Mouse (Mus musculus) testis, postnatal 14 days (tissue): ENCODE results near the gene Dct.

Experiments used
- DNase-seq: peaks from one replicate; pipeline ENCODE4 v3.0.0; 2021; ENCODE audit warnings: low spot score

Dct gene

GRCm38 (mm10) chr14:118051975-118052630, at the start of gene Dct:
Dct (minus strand) TSS chr14:118052244.
- no peak for DNase-seq

- DNase-seq = no peak
Observed at GRCm38 (mm10) chr14:118101227-118101990, 49.4 kb upstream of the Dct start.

DNA sequence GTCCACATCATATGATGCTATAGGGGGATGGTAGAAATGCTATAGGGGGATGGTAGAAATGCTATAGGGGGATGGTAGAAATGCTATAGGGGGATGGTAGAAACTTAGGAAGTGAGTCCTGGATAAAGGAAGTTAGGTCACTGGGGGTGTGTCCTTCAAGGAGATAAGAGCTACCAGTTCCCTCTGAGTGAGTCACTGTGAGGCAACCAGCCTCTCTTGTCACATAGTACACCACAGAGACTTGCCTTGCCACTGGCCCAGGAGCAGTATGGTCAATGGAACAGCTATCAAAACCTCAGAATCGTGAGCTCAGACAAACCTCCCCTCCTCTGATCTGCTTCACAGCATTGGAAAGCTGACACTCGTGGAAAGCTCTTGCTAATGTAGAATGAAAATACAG, 46.2 kb upstream of the Dct start:
- no peak for DNase-seq

DNA sequence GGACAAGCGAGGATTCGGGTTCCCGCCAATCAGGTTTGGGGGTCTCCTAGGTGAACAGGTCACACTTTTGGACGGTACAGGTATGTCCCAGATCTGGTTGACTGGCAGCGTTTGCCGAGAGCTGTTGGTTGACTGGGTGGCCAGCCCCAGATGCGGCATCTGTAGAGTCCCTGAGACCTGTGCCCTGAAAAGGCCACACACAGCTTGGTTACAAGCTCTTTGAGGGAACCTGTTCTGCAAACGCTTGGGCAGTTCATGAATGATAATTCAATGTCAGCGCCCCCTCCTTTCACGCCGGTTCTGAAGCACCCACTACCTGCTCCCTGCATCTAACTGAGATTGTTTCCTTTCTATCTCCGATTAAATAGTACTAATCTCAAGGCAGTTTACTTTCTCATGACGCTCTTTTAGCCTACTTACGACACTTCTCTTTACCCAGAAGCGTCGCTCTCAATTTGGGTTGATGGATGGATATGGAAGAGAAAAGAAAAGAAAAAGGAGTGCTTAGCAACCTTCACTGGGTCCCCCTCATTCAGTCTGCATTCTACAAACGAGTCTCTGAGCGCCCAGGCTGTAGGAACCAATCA, 37.9 kb upstream of the Dct start:
- no peak for DNase-seq

GRCm38 (mm10) chr14:118089215-118089805, 37.3 kb upstream of the Dct start:
- peak; percentile 89 for DNase-seq

GRCm38 (mm10) chr14:118088437-118089207, 36.6 kb upstream of the Dct start:
- peak; percentile 18 for DNase-seq

DNA sequence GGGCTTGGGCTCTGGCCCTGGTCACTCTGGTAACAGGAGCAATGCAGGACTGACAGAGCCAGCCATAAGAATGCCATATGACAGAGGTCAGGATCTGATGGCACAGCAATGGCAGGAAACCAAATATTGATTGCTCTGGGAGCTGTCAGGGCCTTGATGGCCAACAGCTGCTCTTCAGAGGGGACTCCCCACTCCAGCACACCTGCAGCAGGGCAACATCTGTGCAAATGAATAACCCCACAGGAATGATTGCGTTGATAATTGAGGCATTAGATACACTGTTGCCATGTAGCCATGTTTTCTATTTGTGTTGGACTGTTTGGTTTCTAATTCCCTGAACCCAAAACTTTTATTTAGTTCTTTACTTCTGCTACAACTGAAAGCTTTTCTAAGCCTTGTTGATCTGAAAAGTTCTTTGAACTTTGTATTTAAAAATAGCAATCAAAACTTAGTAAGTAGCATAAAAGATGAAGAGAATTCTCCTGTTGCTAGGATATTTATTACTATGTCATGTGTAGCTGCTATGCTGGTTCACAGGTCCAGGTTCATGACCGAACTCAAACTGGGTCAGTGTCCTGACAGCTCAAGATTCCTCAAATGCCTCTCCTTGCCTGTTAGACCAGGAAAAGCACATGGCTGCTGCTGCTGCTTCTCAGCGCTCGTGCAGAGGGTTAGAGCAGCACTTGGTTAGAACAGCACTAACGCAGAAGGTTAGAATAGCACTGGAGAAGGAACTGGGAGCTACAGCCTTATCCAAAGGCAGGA, 34.4 kb upstream of the Dct start:
- no peak for DNase-seq

- DNase-seq = no peak
Observed at GRCm38 (mm10) chr14:118083851-118084250, 31.8 kb upstream of the Dct start.

- DNase-seq = no peak
Observed at GRCm38 (mm10) chr14:118080606-118081005, 28.6 kb upstream of the Dct start.

- no peak for DNase-seq
Observed at GRCm38 (mm10) chr14:118070100-118070499, 18.1 kb upstream of the Dct start.

- no peak for DNase-seq
Observed at GRCm38 (mm10) chr14:118069439-118070079, 17.5 kb upstream of the Dct start.

DNA sequence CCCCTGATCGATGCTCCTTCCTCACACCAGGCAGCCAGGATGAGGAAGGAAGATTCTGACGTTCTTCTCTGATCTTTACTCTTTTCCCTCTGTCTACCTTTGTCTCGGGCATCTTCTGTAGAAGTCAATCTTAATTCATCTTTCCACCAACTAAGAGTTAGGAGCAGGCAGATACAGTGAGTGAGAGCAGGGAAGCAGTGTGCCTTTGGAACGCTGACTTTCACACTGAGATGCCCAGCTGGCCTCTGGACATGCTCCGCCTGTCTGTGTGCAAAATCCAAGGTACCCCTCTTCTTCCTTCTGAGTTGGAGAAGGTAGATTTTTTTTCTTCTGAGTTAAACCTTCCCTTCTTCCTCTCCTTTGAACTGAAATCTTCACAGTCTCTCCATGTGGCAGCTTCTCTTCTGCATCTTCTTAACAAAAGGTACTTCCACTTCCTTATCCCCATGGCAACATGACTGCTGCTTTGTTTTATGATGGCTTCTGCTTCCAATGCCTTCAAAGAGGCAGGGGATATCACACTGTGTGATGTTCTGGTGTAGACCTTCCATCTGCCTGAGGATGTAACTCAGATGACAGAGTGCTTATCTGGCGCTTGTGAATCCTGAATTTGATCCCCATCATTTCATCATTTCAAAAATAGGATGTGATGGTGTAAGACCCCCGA, 9.9 kb upstream of the Dct start:
- no peak for DNase-seq

- DNase-seq = no peak
Observed at GRCm38 (mm10) chr14:118058581-118058886, 6.5 kb upstream of the Dct start.

DNA sequence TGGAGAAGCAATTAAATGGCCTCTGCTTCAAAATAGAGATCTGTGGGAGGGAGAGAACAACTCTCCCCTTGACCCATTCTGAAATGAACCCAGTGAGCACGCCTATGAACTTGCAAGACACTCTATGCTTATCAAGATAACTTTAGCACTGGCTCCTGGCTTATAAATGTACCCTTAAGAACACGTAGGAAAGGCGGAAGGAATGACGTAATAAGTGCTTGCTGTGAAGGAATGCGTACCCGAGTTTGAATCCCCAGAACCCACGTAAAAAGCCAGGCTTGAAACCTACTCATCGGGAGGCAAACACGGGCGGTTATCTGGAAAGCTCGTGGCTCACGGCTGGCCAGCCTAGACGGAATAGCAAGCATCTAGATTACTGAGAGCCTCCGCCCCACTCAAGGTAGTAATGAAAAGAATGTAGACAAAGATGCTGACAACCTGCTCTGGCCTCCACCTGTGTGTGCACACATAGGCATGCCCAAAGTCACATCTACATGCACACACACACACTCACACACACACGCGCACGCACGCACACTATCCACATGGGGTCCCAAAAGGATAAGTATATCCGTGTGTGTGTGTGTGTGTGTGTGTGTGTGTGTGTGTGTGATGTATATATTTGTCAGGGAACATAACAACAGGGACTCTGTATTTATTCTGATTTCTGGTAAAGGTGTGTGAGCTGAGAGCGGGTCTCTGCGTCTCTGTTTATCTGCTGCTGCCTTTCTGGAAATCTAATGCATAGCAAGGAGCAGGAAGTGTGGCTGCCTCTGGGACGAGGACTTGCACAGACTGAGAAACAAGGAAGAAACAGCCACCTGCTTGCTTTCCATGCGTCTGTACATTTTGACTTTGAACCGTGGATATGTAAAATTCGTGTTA, 5.9 kb upstream of the Dct start:
- no peak for DNase-seq

DNA sequence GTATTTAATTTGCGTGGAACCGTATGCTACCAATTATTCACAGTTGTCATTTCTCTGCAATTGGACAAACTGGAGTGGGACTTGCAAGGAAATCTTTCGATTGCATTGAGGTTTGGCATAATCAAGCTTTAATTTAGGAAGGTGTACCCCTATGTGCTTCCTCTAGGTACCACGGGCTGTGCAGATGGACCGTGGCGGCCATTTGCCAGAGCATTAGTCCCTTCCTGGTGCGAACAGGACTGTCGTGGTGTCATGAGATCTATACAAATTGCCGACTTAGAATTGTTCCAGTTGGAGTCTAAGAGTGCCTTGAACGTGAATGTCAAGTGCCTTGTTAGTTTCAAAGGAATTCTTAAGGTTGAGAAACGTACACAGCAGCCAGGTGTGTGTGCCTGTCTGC, 726 bp upstream of the Dct start:
- no peak for DNase-seq

GRCm38 (mm10) chr14:118051396-118051795, 648 bp downstream of the Dct start:
- no peak for DNase-seq

DNA sequence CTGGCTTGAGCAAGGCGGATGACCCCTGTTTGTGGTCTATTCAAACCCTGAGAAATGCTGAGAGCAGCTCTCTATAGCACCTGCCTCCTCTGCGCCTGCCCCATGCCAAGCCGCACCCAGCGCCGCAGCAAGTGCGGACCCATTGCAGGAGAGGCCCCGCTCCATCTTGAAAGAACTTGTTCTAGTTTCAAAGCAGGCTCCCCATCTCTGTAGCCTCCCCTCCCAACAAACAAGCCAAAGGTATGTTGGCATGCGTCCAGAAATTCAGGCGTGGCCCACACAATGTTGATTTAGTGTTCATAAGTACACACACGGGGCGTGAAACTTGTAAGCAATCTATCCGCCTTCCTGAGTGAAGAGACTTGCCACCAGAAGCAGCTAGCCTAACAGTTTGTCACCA, 1.1 kb downstream of the Dct start:
- no peak for DNase-seq

- DNase-seq = no peak
Observed at GRCm38 (mm10) chr14:118050431-118050830, 1.6 kb downstream of the Dct start.

DNA sequence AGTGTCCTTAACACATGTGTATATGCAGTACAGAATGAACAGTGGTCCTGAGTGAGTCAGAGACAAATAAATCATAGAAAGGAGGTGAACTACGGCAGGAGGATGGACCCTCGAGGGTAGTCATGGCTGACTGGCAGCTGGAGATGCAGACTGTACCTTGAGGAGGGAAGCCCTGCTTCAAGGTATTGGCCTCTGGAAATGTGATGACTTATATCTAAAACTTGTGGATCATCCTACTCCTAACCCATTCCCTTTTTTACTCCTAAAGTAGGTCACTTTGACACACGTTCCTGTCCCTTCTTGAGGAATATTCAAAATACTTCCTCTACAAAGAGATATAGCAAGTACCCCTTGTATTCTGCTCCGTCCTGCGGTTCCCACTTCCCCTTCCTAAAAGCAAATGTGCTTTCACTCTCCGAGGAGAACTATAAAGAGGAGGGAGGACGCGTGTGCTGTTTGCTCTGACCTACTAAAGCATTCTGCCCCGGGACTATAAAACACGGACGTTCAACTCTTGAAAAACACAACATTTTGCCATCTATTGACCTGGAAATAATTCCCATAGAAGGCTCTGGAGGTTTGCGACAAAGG, 2.3 kb downstream of the Dct start:
- DNase-seq = no peak
